Mouse (Mus musculus): Measurements from ENCODE around the gene Gnaq. TPM values are rescaled to one million over a fixed set of nuclear protein-coding genes. Genes with fewer than 3 reads are reported as not detected.
A peak's percentile ranks its signal among the peaks of the same experiment; 100 is the strongest.

The Gnaq gene
- polyA plus RNA-seq, 1 experiment from 2014 or later: 7.0 TPM

DNA sequence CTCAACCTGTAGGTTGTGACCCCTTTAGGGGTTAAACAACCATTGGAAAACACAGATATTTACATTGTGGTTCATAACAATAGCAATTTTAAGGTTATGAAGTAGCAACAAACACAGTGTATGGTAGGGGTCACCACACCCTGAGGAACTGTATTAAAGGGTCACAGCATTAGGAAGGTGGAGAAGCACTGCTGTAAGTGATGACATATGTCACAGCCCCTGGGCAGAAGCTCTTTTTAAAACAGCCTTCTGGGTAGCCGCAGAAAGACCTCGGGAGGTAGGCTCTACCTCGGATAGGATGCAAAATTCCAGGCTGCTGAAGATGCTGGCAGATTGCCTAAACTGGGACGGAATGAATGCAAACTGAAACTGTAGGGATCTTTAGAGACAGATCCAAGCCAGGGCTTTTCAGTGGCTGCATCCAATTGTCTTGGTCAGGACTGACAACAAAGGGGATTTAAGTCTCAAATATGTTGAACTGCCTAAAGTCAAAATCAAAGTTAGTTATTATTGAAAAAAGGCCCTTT, 181.7 kb downstream of the Gnaq start:
- DNase-seq (ENCODE audit: low spot score): no peak

DNA sequence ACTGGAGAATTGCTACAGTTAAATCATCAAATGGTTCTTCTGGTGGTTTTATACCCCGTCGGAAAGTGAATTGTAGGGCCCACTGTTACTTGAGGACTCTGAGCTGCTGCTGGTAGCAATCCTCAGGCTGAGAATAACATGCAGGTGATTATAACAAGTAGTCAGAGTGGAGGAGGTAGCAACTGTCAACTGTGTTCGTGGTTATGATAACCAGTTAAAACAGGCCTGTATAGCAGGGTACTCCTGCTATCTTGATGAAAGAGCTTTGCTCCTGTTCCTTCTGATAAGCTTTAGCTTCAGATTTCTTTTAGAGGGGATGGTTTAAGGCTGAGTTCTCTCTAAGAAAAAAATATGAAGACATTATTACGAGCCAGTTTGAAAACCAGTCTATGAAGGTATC, 182.9 kb downstream of the Gnaq start:
- no peak for DNase-seq (ENCODE audit: low spot score)

DNA sequence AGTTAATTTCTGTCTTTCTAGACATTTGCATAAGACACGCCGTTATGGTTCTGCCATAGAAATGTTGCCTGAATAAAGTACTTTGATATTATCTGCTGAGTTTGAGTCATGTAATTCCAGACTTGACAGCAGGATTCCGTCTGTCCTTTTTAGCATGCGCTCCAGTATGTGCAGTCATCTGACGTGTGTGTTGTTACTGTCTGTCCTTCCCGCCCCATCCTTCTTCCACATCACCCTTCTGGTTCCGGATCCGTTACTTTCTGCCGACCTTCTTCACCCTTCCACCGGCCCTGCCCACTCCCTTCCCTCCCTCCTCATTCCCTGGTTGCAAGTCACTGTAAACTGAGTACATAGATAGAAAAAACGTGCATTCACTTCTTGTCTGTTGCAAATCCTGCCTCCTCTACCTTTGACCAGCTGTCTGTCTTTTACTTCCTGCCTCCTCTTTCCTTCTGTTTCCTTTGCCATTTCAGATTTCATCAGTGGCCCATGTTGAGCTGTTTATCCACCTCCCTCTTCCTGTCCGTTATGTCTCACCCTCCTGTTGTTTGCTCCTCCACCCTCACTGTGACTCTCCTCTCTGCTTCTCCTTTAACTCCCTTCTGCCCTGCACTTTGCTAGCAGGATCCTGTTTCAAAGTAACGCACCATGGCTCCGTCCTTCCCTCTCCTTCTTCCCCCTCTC, 185.6 kb downstream of the Gnaq start:
- no peak for DNase-seq (ENCODE audit: low spot score)

DNA sequence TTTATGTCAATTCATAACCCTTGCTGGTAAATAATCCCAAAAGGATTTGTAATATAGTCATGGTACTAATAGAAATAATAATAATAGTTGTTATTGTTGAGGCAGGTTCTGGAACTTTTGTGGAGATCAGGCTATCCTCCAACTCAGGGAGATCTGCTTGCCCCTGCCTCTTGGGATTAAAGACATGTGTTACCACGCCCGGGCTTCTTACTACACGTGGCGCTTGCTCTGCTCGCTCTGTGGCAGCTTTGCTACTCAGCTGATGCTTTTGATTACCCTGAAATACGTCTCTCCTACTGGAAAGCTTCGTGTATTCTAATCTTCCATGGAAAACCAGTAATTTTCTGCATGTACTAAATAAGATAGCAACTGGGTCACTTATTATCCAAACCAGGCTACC, 187.4 kb downstream of the Gnaq start:
- DNase-seq (ENCODE audit: low spot score): no peak

DNA sequence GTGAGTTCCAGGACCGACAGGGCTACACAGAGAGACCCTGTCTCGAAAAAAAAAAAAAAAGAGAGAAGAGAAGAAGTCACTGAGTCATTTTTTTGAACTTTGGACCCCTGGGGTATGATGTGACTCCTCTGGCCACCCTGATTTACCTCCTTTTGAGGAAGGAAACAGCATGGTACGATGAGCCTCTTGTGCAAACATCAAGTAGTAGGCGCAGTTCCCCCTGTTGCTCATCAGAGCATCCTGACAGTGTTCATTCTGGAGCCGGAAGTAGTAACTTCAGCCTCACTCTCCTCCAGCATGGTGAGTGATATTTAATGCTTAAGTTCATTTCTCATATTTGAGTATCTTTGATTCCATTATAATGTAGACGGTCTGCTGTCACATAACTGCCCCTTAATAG, 190.4 kb downstream of the Gnaq start:
- DNase-seq (ENCODE audit: low spot score): no peak

DNA sequence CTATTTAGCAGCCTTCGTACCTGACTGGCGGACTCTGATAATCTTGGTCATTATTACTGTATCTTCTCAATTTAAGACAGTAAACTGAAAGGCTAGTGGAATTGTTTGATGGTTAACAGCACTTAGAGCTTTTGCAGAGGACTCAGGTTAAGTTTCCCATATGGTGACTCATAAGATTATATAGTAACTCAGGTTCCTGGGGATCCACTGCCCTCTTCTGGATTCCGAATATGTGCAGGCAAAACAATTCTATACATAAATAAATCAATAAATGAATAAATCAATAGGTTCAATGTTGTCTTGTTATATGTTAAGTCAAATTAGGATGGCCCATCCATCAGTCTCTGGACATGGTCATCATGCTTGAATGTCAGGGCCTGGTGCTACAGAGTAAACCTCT, 191.6 kb downstream of the Gnaq start:
- DNase-seq (ENCODE audit: low spot score): no peak

DNA sequence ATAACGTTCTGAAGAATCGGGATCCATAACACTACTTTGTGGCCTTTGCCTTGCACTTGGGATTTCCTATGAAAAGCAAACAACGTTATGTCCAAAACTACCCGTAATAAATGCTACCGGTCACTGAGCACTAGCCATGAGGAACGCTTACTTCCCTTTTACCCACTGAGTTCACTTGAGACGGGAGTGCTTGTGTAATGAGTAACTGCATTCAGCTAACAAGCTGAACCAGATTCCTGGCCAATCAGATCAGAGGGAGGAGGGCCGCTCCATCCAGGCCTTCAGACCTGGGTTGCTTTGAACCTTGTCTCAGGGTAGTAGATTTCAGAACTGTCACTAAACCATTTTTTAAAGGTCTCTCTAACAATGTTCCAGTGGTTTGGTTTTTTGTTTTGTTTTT, 193.3 kb downstream of the Gnaq start:
- DNase-seq (ENCODE audit: low spot score): no peak

DNA sequence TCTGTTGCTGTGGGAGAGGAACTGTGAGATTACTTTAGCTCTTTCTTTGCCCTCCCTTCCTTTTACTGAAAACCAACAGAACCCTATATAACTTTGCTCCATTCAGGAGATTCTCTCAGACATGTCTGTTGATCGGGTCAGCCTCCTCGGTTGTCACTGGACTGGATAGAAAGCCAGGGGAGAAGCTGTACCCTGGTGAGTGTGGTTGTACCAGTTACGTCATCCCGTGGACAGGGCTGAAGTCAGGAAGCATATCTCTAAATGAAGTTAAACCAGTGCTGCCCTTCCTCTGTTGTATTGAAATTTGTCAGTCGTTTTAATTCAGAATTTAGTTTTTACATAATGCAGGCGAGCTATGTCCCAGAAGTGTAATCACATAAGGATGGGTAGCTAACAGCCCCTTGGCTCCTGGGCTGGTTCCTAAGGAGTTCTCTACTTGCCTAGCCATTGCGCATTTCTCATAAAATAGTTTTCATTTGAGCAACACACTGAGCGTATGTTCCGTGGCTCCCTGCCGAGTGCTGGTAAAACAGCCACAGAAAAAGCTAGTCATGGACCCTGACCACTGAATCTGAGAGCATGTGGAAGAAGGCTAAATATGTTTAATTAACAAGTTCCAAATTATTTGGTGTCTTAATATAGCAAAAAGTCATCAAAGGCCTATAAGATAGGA, 194.9 kb downstream of the Gnaq start:
- no peak for DNase-seq (ENCODE audit: low spot score)

DNA sequence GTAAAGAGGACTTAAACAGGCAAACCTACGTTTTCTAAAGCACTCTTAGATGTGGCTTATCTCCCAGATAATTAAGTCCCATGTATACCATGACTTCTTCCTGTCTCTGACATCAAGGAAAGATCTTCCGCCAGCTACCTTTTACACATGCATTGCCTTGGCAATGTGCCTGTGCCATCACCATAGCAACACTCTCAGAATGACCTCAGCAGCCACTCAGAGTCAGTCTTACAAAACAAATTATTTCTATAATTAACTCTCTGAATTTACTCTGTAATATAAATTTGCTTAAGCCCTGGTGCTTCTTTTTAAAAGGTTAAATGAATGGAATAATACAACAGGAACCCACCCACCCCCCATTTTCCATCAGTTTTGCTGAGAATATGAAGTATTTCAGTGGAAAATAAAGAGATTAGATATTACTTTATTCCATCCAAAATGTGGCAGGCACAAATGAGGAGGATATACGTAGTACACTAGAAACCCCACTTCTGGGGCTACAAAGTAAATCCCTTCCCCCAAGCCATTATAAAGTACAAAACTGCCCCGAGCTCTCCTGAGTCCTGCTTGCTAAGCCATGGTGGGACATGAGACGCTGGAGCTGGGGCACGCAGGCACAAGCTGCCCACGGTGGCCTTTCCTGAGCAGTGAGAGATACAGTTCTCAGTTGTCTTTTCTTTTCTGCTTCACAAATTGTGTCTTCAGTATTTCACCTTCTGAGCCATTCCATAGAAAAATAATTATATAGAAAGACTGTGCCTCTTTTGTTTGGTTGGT, 195.6 kb downstream of the Gnaq start:
- no peak for DNase-seq (ENCODE audit: low spot score)

DNA sequence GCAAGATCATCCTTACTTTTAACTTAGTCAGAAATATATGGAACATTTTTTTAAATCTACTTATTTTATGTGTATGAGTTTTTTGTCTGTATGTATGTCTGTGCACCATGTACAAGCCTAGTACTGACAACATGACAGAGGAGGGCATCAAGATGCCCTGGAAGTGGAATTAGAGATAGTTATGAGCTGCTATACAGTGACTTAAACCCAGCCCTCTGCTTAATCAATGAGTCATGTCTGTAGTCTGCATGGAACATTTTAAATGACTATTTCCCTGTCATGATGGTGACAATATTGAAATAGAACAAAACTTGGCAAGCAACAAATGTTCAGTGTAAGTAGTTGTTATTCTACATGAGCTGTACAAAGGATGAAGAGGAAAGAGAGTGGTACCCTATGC, 196.4 kb downstream of the Gnaq start:
- DNase-seq (ENCODE audit: low spot score): no peak

DNA sequence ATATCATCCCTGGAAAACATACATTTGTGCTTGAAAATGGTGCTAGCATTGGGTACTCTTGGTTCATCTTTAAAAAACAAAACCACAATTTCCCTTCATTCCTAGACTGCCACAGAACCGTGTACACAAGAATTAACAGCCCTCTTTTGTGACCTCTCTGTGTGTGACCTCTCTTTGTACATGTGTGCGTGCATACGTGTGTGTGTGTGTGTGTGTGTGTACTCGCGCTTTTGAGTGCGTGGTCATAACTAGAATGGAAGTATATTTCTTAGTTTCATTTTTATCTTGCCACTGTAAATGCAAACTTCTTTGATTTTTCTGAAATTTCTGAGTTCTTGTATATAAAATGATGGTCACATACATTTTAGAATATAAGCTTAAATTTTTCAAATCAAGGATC, 197.0 kb downstream of the Gnaq start:
- no peak for DNase-seq (ENCODE audit: low spot score)

DNA sequence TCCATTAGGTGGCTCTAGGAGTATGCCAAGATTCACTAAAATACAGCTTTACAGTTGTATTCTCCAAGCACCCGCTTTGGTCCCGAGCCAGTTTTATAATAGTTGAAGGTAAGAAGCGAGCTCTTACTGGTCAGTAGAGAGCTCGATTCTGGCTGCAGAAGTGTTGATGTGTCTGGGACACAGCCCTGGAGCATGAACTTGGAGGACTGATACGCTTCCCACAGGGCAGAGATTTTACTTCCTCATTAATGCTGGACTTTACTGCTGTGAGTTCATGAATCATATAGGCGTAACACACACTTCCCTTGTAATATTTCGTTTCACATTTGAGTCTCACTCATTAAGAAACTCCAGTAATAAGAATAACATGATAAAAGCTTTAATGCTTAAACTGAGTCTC, 197.5 kb downstream of the Gnaq start:
- DNase-seq (ENCODE audit: low spot score): no peak

DNA sequence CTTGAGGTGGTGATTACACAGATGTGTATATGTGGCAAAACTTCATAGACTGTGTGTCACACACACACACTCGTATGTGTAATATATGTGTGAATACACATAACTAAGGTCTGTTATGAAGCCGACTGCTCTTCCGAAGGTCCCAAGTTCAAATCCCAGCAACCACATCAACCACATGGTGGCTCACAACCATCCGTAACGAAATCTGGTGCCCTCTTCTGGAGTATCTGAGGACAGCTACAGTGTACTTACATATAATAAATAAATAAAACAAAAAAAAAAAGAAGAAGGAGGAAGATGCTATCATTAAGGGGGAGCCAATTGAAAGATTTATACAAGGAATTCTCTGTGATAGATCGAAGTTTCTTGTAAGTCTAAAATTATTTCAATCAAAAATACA, 198.4 kb downstream of the Gnaq start:
- no peak for DNase-seq (ENCODE audit: low spot score)

DNA sequence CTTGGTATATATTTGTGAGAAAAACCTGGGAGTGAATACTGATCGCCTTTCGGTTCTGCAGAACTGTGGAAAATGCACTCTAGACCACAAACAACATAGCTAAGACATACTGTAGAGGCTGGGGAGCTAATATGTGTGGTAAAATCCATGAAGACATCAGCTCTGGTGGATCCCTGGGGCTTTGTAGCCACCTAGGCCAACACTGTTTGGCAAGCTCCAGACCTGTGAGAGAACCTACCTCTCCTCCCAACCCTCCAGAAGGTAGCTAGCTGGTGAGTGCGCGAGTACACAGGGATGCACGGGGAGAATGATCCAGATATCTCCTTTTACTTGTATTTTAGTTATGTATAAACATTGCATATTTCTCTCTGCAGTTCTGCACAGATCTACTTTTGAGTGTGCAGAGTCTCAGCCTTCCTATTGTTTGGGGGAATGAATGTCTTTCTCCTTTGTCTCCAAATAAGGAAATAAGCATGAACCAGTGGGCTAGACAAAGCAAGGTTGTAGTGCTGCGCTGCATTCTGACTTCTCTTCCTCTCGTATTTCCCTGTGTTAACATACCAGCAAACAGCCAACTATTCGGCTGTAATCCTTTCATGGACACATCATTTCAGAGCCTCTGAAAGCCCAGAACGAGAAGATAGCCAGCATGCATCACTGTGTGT, 205.4 kb downstream of the Gnaq start:
- no peak for DNase-seq (ENCODE audit: low spot score)

DNA sequence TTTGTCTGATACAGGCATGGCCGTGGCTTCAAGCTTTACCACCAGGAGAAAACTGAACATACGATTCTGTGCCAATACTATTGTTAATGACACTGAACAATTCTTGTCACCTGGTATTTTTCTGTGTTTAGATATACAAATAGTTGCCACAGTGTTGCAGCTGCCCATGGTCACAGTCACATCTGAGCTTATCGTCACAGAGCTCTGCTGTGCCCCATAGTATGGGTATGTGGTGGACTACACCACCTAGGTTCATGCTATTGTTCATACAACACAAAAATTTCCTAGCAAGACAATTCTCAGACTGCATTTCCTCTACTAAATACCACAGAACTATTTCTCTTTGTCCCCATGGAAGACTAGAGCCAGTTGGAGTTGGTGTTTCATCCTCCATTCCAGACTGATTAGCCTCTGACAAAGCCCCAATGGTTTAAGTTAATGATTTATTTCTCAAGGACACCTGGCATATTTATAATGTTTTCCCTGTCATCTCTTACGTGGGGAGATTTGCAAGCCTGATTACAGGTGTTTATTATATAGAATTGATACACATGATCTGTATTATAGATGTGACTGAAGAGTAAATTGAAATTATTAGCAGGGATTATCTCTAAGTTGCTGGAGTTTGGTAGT, 207.4 kb downstream of the Gnaq start:
- DNase-seq (ENCODE audit: low spot score): no peak

DNA sequence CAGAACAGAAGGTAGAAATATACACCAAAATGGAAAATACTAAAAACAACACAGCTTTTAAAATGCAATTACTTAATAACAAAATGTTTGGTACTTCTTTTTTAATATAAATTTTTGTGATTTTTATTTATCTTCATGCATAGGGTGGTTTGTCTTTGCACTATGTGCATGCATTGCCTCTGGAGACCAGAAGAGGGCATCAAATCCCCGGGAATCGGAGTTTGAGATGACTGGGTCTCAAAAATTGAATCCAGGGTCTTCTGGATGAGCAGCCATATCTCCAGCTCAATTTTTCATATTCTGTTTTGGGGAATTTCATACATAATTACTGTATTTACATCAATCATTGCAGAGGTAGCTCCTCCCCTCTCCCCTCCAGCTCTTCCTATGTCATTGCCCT, 210.1 kb downstream of the Gnaq start:
- DNase-seq (ENCODE audit: low spot score): peak; percentile 7

DNA sequence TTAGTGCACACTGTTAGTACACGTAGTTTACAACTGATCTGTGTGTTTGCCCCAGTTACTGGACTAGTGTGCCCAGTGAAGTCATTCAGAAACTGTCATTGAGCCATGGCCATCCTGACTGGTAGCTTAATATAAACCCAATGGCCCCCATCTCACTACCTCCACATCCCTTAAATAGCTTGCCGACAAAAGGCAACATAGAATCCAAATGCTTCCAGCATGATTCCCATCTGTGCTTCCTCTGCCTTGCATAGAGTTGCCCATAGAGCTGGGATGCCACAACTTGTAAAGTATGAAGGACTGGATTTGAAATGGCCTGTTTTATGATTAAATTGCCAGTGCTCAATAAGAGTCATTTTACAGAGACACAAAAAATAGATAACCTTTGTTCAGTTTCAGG, 212.9 kb downstream of the Gnaq start:
- DNase-seq (ENCODE audit: low spot score): no peak

DNA sequence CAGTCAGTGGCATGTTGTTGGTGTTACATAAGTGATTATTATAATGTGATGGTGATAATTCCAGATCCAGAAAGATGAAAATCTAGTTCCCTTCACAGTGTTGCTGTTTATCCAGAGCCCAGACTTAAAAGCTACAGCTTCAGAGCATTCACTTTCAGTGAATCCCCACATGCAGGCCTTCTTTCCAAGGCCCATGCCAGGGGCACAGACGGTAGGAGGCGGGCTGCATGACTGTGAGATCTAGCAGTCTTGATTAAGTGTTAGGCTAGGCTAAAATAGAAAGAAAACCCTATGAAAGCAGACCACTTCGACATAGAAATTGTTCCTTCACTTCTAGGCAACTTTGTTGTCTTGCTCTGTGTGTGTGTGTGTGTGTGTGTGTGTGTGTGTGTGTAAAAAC, 214.4 kb downstream of the Gnaq start:
- no peak for DNase-seq (ENCODE audit: low spot score)

DNA sequence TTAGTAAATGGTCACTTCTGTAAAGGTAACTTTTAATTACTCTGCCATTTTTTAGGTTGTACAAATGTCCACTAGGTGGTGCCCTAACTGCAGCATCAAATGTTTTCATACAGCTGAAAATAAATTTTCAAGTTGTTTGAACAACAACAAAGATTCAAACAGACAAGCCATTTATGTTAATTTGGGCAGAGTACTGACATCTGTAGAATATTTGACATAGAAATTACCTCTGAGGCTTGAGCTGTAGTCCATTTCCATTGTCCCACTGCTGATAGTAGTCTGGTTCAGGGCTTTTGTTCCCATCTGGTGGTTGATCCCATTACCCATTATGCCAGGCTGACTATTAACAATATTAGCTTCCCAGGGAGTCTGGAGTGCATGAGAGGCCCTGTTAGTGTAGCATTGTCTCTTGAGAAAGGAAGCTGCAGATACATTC, 221.1 kb downstream of the Gnaq start:
- DNase-seq (ENCODE audit: low spot score): peak; percentile 40

DNA sequence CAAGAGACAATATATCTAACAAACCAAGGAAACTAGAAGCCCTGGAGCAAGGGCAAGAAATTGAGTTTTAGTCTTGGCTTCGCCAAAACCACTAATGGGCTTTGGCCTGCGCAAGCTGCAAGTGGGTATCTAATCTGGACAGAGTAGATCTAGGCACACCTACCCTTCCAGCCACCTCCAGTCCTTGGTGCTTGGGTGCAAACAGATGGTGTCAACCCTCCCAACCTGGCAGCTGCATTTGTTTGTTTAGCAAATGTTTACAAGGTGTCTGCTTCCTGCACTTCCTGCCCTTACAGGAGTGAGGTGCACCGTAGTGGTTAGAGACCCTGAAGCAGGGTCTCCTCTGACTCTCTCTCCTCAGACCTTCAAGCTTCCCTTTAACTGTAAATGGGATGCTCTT, 225.5 kb downstream of the Gnaq start:
- DNase-seq (ENCODE audit: low spot score): peak; percentile 9

DNA sequence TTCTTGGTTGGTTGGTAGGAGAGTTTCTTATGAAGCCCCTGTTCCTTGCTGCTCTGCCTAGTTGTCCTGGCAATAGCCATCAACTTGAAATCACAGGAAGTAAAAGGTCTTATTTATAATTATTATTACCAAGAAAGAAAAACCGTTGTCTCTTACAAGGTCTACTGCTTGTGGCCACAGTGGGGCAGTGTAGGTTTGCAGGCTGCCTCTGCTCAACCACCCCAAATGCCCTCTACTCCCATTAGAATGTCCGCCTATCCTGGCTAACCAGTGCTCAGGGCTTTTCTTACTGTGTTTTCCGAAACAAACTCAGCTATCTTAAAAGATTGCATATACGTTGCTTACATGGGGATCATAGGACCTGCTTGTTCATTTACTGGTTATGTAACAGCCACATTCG, 226.3 kb downstream of the Gnaq start:
- peak; percentile 8 for DNase-seq (ENCODE audit: low spot score)

Measured in thymus, postnatal 0 days (tissue).